ENCODE assay signal across 8 mouse cellular contexts in the genomic region with DNA sequence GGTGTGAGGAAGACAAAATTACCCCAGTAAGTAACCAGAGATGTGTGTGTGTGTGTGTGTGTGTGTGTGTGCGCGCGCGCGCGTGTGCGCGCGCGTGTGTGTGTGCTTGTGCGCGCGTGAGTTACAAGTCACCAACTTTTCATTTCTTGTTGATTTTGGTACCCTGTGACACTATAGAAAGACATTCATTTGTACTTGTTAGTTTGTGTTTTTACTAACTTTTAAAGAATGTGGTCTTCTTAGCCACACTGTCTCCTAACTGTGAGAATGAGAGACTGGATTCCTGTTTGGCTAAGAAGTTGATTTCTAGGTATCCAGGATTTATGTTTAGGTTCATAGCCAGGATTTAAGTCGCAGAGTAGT. TPM values are rescaled to one million over a fixed set of nuclear protein-coding genes. Genes with fewer than 3 reads are reported as not detected.
DNase-seq lines count a peak whose midpoint lies in the region; ATAC-seq and TF ChIP-seq lines count a peak whose summit lies in the region.

No protein-coding gene starts in this region.

- 23% methylated on average over 14 of the region's 14 CpGs for WGBS in heart, embryonic 15.5 days
- WGBS in forebrain, embryonic 16.5 days = 51% methylated on average over 14 of the region's 14 CpGs
- 7% methylated on average over 14 of the region's 14 CpGs for WGBS in liver, embryonic 15.5 days (ENCODE audit: insufficient replicate concordance)
- WGBS in thymus, adult 2 months = 6% methylated on average over 14 of the region's 14 CpGs

- no peaks in the 10 kb centered on the region for H3K27me3 ChIP-seq in heart, embryonic 15.5 days
- no peaks in the 10 kb centered on the region for H3K27me3 ChIP-seq in forebrain, embryonic 16.5 days (replicated peaks; ENCODE audit: control insufficient read depth, insufficient read depth, low read length)
- no peaks in the 10 kb centered on the region for H3K27me3 ChIP-seq in liver, embryonic 15.5 days
- H3K27me3 ChIP-seq in thymus, adult 2 months (ENCODE audit: control insufficient read depth, insufficient read depth, low read length) = no peaks in the 10 kb centered on the region

- TF ChIP-seq POLR2A in bone marrow macrophage, adult 2 months (IDR thresholded peaks at IDR 0.05; ENCODE audit: borderline replicate concordance, low read depth, low read length) = no peak
- TF ChIP-seq POLR2A in thymus, adult 2 months (IDR thresholded peaks at IDR 0.05; ENCODE audit: control insufficient read depth, extremely low read depth, insufficient read depth, low read length, poor library complexity) = no peak

- ATAC-seq in heart, embryonic 15.5 days (replicated peaks; ENCODE audit: insufficient number of reproducible peaks, insufficient read depth, low FRiP score, low read depth) = no peak
- 0 out of 2 replicates have a peak, but pooled peaks have one; percentile 10 for ATAC-seq in forebrain, embryonic 16.5 days
- ATAC-seq in liver, embryonic 15.5 days (ENCODE audit: insufficient read depth) = no peak

- no peaks in the 10 kb centered on the region for H3K9me3 ChIP-seq in heart, embryonic 15.5 days (replicated peaks)
- H3K9me3 ChIP-seq in forebrain, embryonic 16.5 days (ENCODE audit: control insufficient read depth, low read length) = no peaks in the 10 kb centered on the region
- H3K9me3 ChIP-seq in liver, embryonic 15.5 days (replicated peaks) = no peaks in the 10 kb centered on the region

- H3K4me3 ChIP-seq in heart, embryonic 15.5 days = peak overlapping the region; percentile 39
- peak overlapping the region; percentile 47 for H3K4me3 ChIP-seq in bone marrow macrophage, adult 2 months (ENCODE audit: insufficient read depth, low read length)
- H3K4me3 ChIP-seq in forebrain, embryonic 16.5 days (replicated peaks; ENCODE audit: low read length) = no peak overlapping the region
- H3K4me3 ChIP-seq in liver, embryonic 15.5 days (replicated peaks) = peak overlapping the region; percentile 20; the same call in 1 of the 2 replicates
- H3K4me3 ChIP-seq in thymus, adult 2 months (ENCODE audit: control insufficient read depth, insufficient read depth, low read length) = no peak overlapping the region

- peak overlapping the region; percentile 77 for H3K27ac ChIP-seq in heart, embryonic 15.5 days
- H3K27ac ChIP-seq in bone marrow macrophage, adult 2 months (ENCODE audit: insufficient read depth, low read depth, low read length) = peak overlapping the region; percentile 98
- H3K27ac ChIP-seq in forebrain, embryonic 16.5 days (ENCODE audit: low read length) = no peak overlapping the region
- H3K27ac ChIP-seq in liver, embryonic 15.5 days (replicated peaks) = no peak overlapping the region
- H3K27ac ChIP-seq in thymus, adult 2 months (ENCODE audit: control insufficient read depth, insufficient read depth, low read length) = no peak overlapping the region

- DNase-seq in heart, postnatal 36 days = no peak
- no peak for DNase-seq in cerebellum, adult 9-11 months
- no peak for DNase-seq in thymus, adult 2 months
- no peak for DNase-seq in layer of hippocampus, postnatal 10 days (ENCODE audit: low spot score in 2 of 2)

- no peaks in the 10 kb centered on the region for H3K36me3 ChIP-seq in heart, embryonic 15.5 days
- H3K36me3 ChIP-seq in forebrain, embryonic 16.5 days (ENCODE audit: control insufficient read depth, insufficient read depth) = no peaks in the 10 kb centered on the region
- no peaks in the 10 kb centered on the region for H3K36me3 ChIP-seq in liver, embryonic 15.5 days (replicated peaks)
- H3K36me3 ChIP-seq in thymus, adult 2 months (ENCODE audit: control insufficient read depth, insufficient read depth, low read length) = no peaks in the 10 kb centered on the region

- H3K4me2 ChIP-seq in heart, embryonic 15.5 days = peak overlapping the region; percentile 64
- peak overlapping the region; percentile 34 for H3K4me2 ChIP-seq in forebrain, embryonic 16.5 days (ENCODE audit: low read length)
- H3K4me2 ChIP-seq in liver, embryonic 15.5 days = peak overlapping the region; percentile 51

- intact Hi-C loops in heart, postnatal 36 days (cut with DNase I) = no loop called here

- no peak for TF ChIP-seq CTCF in bone marrow macrophage, adult 2 months (IDR thresholded peaks at IDR 0.05; ENCODE audit: low read depth, low read length)
- TF ChIP-seq CTCF in thymus, adult 2 months (IDR thresholded peaks at IDR 0.05; ENCODE audit: borderline replicate concordance, control insufficient read depth, extremely low read depth, insufficient read depth, low read length, poor library complexity) = no peak

- H3K9ac ChIP-seq in heart, embryonic 15.5 days = no peak overlapping the region
- no peak overlapping the region for H3K9ac ChIP-seq in forebrain, embryonic 16.5 days (replicated peaks; ENCODE audit: low read depth, low read length)
- no peak overlapping the region for H3K9ac ChIP-seq in liver, embryonic 15.5 days

- peaks cover 22% of the 10 kb centered on the region for H3K4me1 ChIP-seq in heart, embryonic 15.5 days (replicated peaks)
- H3K4me1 ChIP-seq in bone marrow macrophage, adult 2 months (ENCODE audit: control insufficient read depth, insufficient read depth, low read length) = peaks cover 63% of the 10 kb centered on the region
- H3K4me1 ChIP-seq in forebrain, embryonic 16.5 days (replicated peaks; ENCODE audit: control insufficient read depth, insufficient read depth, low read length) = peaks cover 12% of the 10 kb centered on the region; the same call in 1 of the 2 replicates
- 0 out of 2 replicates have a peak, but pooled peaks cover 7% of the 10 kb centered on the region for H3K4me1 ChIP-seq in liver, embryonic 15.5 days (replicated peaks)
- no peaks in the 10 kb centered on the region for H3K4me1 ChIP-seq in thymus, adult 2 months (replicated peaks; ENCODE audit: control insufficient read depth, insufficient read depth, low read length)

RNA-seq across cellular contexts. Expression of gene Rasgrp3, which starts 29.9 kb away (rescaled TPM):
- 15.4 and 20.1 TPM in 2 replicates for polyA plus RNA-seq in heart, embryonic 15.5 days (2015; fragmentation: Nextera tagmentation; extraction: Ambion mirVana)
- 10 to 100 TPM; 23.3 TPM for total RNA-seq in heart, postnatal 36 days (2021)
- 17.7 and 19.4 TPM in 2 replicates for polyA plus RNA-seq in bone marrow macrophage, adult 2 months (2012; ENCODE audit: insufficient read depth, insufficient read length, missing spikeins)
- 4.9 and 6.0 TPM in 2 replicates for polyA plus RNA-seq in forebrain, embryonic 16.5 days (2015; fragmentation: Nextera tagmentation; extraction: Ambion mirVana)
- 2.9 and 3.3 TPM in 2 replicates for polyA plus RNA-seq in liver, embryonic 15.5 days (2015; fragmentation: Nextera tagmentation; extraction: Ambion mirVana)
- polyA plus RNA-seq in thymus, adult 2 months (2012; rRNA removed) = 1.2 and 1.9 TPM in 2 replicates
- total RNA-seq in layer of hippocampus, postnatal 10 days (2021) = 10 to 100 TPM; 11.7 to 13.2 TPM

Comparison
In these comparisons a context has a peak if more than half of its experiments do, and no peak if none do; other contexts are left out.
1. H3K27ac ChIP-seq: peak in heart, embryonic 15.5 days (single experiment) and bone marrow macrophage, adult 2 months (single experiment); none in forebrain, embryonic 16.5 days (single experiment), liver, embryonic 15.5 days (single experiment) and thymus, adult 2 months (single experiment).
2. H3K4me3 ChIP-seq: peak in heart, embryonic 15.5 days (single experiment), bone marrow macrophage, adult 2 months (single experiment) and liver, embryonic 15.5 days (single experiment); none in forebrain, embryonic 16.5 days (single experiment) and thymus, adult 2 months (single experiment).
3. Peak in every context shown above with its lines, with median percentiles within 50 percentile points of each other: H3K4me2 ChIP-seq.